Mouse (Mus musculus) limb, embryonic 12.5 days (tissue): ENCODE measurements around the gene Lmx1a. TPM values are rescaled to one million over a fixed set of nuclear protein-coding genes. Genes with fewer than 3 reads are reported as not detected.

Experiments used
- ATAC-seq: fragments of 200-750 bp; cut with Nextera tagmentation; 2 replicates; pipeline ENCODE4 v1.8.0; 2017; ENCODE audit warnings: low read depth, moderate TSS enrichment; ENCODE audit not compliant: insufficient number of reproducible peaks, insufficient read depth, low FRiP score, low TSS enrichment
- H3K27ac ChIP-seq: fragments of 300-500 bp; sonication (generic); 2 replicates; pipeline ENCODE4 v1.5.1; 2016; ENCODE audit warnings: mild to moderate bottlenecking, moderate library complexity
- H3K27me3 ChIP-seq: fragments of 300-500 bp; sonication (generic); 2 replicates; pipeline ENCODE4 v1.6.1; 2016; ENCODE audit warnings: mild to moderate bottlenecking, moderate library complexity
- H3K36me3 ChIP-seq: fragments of 300-500 bp; sonication (generic); 2 replicates; pipeline ENCODE4 v1.6.1; 2016; ENCODE audit warnings: mild to moderate bottlenecking, moderate library complexity
- H3K4me1 ChIP-seq: fragments of 300-500 bp; sonication (generic); replicated peaks from 2 replicates; pipeline ENCODE4 v1.6.1; 2016
- H3K4me2 ChIP-seq: fragments of 300-500 bp; sonication (generic); 2 replicates; pipeline ENCODE4 v1.6.1; 2016; ENCODE audit warnings: mild to moderate bottlenecking, moderate library complexity
- H3K4me3 ChIP-seq: fragments of 300-500 bp; sonication (generic); replicated peaks from 2 replicates; pipeline ENCODE4 v1.5.1; 2016; ENCODE audit warnings: mild to moderate bottlenecking
- H3K9ac ChIP-seq: fragments of 300-500 bp; sonication (generic); replicated peaks from 2 replicates; pipeline ENCODE4 v1.6.1; 2016; ENCODE audit warnings: mild to moderate bottlenecking, moderate library complexity
- H3K9me3 ChIP-seq: fragments of 300-500 bp; sonication (generic); 2 replicates; pipeline ENCODE4 v1.6.1; 2016; ENCODE audit warnings: mild to moderate bottlenecking, moderate library complexity
- WGBS: fragments of 180-500 bp; shearing (Covaris S2); methylation state at CpG from one replicate; pipeline ENCODE4 v1.1.7; 2016; 5-methylcytosine and 5-hydroxymethylcytosine counted together
- polyA plus RNA-seq: library from polyadenylated mRNA; unstranded; fragments of >200 nt; fragmentation: Nextera tagmentation; extraction: Ambion mirVana; gene quantifications from 2 replicates; pipeline ENCODE4 v1.2.1, GENCODE M21; 2016

Lmx1a gene
- polyA plus RNA-seq, 1 experiment from 2014 or later: 0.88 TPM

DNA sequence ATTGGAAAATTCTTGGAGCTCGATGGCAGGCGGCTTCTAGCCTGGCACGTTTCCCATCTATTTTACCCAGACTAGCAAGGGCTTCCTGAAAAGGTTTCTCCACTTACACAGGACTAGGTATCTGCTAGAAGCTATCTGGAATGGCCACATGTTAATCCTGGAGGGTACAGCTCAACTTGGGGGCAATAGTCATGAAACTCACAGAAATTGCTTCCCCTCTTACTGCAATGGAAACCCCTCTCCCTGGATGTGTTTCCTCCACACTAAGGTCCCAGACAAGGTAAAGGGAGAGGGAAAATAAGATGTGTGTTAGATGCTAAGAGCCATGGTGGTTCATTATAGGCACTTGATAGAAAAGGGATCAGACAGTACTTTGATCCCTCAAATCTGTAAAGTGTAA lies 5.7 kb downstream of the Lmx1a start:
- Histone ChIP-seq H3K27ac (no peak overlapping the region), H3K4me3 (no peak overlapping the region), H3K4me1 (peaks cover 6% of the 10 kb centered on the region), H3K36me3 (no peaks in the 10 kb centered on the region), H3K4me2 (no peak overlapping the region), H3K9me3 (no peaks in the 10 kb centered on the region), H3K9ac (no peak overlapping the region), H3K27me3 (peaks cover 90% of the 10 kb centered on the region)
- 12% methylated on average over 3 of the region's 3 CpGs for WGBS
- no peak for ATAC-seq

GRCm38 (mm10) chr1:167695910-167696459 lies 6.9 kb downstream of the Lmx1a start:
- Histone ChIP-seq H3K4me1 (peaks cover 9% of the 10 kb centered on the region), H3K36me3 (no peaks in the 10 kb centered on the region), H3K9ac (no peak overlapping the region), H3K27me3 (peaks cover 90% of the 10 kb centered on the region), H3K9me3 (no peaks in the 10 kb centered on the region), H3K4me2 (no peak overlapping the region), H3K27ac (no peak overlapping the region), H3K4me3 (no peak overlapping the region)
- WGBS: 32% methylated on average over 11 of the region's 11 CpGs
- ATAC-seq: no peak

GRCm38 (mm10) chr1:167699706-167700105 lies 10.7 kb downstream of the Lmx1a start:
- Histone ChIP-seq H3K9me3 (no peaks in the 10 kb centered on the region), H3K27ac (no peak overlapping the region), H3K9ac (no peak overlapping the region), H3K4me3 (no peak overlapping the region), H3K36me3 (no peaks in the 10 kb centered on the region), H3K4me1 (0 out of 2 replicates have a peak, but pooled peaks cover 3% of the 10 kb centered on the region), H3K27me3 (peaks cover 56% of the 10 kb centered on the region), H3K4me2 (no peak overlapping the region)
- ATAC-seq: no peak
- WGBS: 63% methylated on average over 6 of the region's 6 CpGs

GRCm38 (mm10) chr1:167700221-167700620 lies 11.2 kb downstream of the Lmx1a start:
- WGBS: 23% methylated on average over 7 of the region's 7 CpGs
- H3K27ac ChIP-seq: no peak overlapping the region
- H3K27me3 ChIP-seq: peaks cover 51% of the 10 kb centered on the region
- 0 out of 2 replicates have a peak, but pooled peaks cover 3% of the 10 kb centered on the region for H3K4me1 ChIP-seq
- H3K4me3 ChIP-seq: no peak overlapping the region
- no peak for ATAC-seq
- H3K4me2 ChIP-seq: no peak overlapping the region
- H3K9ac ChIP-seq: no peak overlapping the region
- H3K9me3 ChIP-seq: no peaks in the 10 kb centered on the region
- no peaks in the 10 kb centered on the region for H3K36me3 ChIP-seq

- no peaks in the 10 kb centered on the region for H3K4me1 ChIP-seq
- no peak overlapping the region for H3K4me3 ChIP-seq
- WGBS: 76% methylated on average over 7 of the region's 7 CpGs
Observed at GRCm38 (mm10) chr1:167705527-167705926, 16.5 kb downstream of the Lmx1a start.

DNA sequence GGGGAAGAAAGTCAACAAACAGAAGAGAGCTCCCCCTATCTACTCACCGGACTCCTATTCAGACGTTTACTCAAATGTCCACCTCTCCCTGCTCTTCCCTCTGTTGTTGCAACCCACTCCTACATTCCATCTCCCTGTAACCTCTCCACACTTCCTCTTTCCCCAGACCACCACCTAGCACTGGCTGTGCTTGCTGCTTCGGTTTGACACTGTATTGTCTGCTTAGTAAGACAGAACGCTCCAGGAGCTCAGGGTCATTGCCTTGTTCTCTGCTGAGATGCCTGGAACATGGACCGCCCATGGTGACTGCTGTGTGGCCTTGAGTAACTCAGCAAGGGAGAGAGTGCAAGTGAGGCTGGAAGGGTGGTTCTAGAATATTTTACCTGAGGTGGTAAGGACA lies 19.7 kb downstream of the Lmx1a start:
- no peak overlapping the region for H3K9ac ChIP-seq
- H3K27me3 ChIP-seq: 0 out of 2 replicates have a peak, but pooled peaks cover 3% of the 10 kb centered on the region
- no peak for ATAC-seq
- H3K27ac ChIP-seq: no peak overlapping the region
- H3K4me2 ChIP-seq: no peak overlapping the region
- no peaks in the 10 kb centered on the region for H3K36me3 ChIP-seq
- H3K9me3 ChIP-seq: no peaks in the 10 kb centered on the region
- no peaks in the 10 kb centered on the region for H3K4me1 ChIP-seq
- WGBS: 69% methylated on average over 5 of the region's 5 CpGs
- no peak overlapping the region for H3K4me3 ChIP-seq

More at GRCm38 (mm10) chr1:167705527-167705926, 16.5 kb downstream of the Lmx1a start:
- Histone ChIP-seq H3K27ac (no peak overlapping the region), H3K9ac (no peak overlapping the region), H3K36me3 (no peaks in the 10 kb centered on the region), H3K9me3 (no peaks in the 10 kb centered on the region), H3K27me3 (peaks cover 3% of the 10 kb centered on the region), H3K4me2 (no peak overlapping the region)
- no peak for ATAC-seq

DNA sequence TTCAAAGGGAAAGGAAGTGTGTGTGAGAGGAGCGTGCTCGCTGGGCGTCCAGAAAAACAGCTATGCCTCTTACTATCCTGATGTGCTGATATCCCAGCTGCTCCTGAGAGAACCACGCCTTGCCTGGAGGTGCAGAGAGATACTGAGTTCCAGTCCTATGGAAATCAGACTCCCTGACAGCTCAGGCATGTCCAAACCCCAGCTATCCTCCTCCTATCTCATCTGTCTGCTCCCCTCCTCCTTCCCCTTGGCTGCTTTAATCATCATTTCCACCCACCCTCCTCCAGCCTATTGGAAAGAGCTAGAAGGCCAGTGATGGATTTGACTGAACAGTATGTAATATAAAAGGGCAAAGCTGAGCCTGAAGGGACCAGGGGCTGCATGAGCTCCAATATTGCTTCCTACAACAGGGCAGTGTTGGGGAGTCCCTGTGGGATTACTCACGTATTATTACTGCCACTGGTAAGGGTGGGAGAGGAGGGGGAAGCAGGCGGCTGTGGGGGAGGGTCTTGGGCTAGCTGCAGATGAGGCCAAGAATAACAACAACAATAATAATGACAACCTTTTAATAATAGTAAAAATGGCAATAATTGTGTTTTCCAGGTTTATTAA lies 26.8 kb downstream of the Lmx1a start:
- H3K9me3 ChIP-seq: no peaks in the 10 kb centered on the region
- H3K4me3 ChIP-seq: no peak overlapping the region
- H3K9ac ChIP-seq: no peak overlapping the region
- H3K27ac ChIP-seq: no peak overlapping the region
- H3K4me2 ChIP-seq: no peak overlapping the region
- 0 out of 2 replicates have a peak, but pooled peaks cover 8% of the 10 kb centered on the region for H3K27me3 ChIP-seq
- WGBS: 60% methylated on average over 6 of the region's 6 CpGs
- H3K4me1 ChIP-seq: peaks cover 11% of the 10 kb centered on the region
- no peak for ATAC-seq
- H3K36me3 ChIP-seq: no peaks in the 10 kb centered on the region

- Histone ChIP-seq H3K9me3 (no peaks in the 10 kb centered on the region), H3K4me1 (peaks cover 4% of the 10 kb centered on the region; the same call in 1 of the 2 replicates), H3K27me3 (peaks cover 23% of the 10 kb centered on the region), H3K4me3 (no peak overlapping the region), H3K4me2 (no peak overlapping the region), H3K36me3 (no peaks in the 10 kb centered on the region), H3K27ac (no peak overlapping the region), H3K9ac (no peak overlapping the region)
- WGBS: under 1% methylated on average over 6 of the region's 6 CpGs
- ATAC-seq: no peak
Observed at GRCm38 (mm10) chr1:167734471-167734870, 45.4 kb downstream of the Lmx1a start.

DNA sequence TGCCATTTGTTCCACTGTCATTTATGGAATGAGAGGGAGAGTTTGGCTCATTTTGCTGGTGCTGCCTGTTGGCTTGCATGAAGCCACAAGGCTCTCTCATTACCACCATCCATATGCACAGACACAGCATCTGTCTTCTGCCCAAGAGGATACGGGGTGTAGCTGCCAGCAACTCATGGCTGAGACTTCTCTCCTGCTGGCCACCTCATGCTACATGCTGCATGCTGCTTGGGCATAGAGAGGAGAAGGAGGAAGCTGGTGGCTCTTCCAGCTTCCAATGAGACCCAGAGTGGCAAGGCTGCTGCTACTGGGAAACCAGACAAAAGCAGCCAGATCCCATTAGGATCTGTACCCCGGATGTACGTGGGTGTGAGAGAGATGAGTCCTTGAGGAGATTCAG lies 47.8 kb downstream of the Lmx1a start:
- Histone ChIP-seq H3K4me1 (peaks cover 4% of the 10 kb centered on the region; the same call in 1 of the 2 replicates), H3K4me3 (no peak overlapping the region), H3K9me3 (no peaks in the 10 kb centered on the region), H3K9ac (no peak overlapping the region), H3K4me2 (no peak overlapping the region), H3K27ac (no peak overlapping the region), H3K36me3 (no peaks in the 10 kb centered on the region), H3K27me3 (peaks cover 18% of the 10 kb centered on the region)
- no peak for ATAC-seq
- 82% methylated on average over 3 of the region's 3 CpGs for WGBS

GRCm38 (mm10) chr1:167739286-167739685 lies 50.2 kb downstream of the Lmx1a start:
- Histone ChIP-seq H3K9ac (no peak overlapping the region), H3K4me2 (no peak overlapping the region), H3K27ac (no peak overlapping the region), H3K36me3 (no peaks in the 10 kb centered on the region), H3K9me3 (no peaks in the 10 kb centered on the region), H3K4me3 (no peak overlapping the region), H3K27me3 (peaks cover 9% of the 10 kb centered on the region), H3K4me1 (peaks cover 2% of the 10 kb centered on the region; the same call in 1 of the 2 replicates)
- no peak for ATAC-seq
- WGBS: 87% methylated on average over 7 of the region's 7 CpGs

GRCm38 (mm10) chr1:167746676-167747075 lies 57.6 kb downstream of the Lmx1a start:
- 43% methylated on average over 6 of the region's 6 CpGs for WGBS
- Histone ChIP-seq H3K4me1 (no peaks in the 10 kb centered on the region), H3K4me2 (no peak overlapping the region), H3K36me3 (no peaks in the 10 kb centered on the region), H3K9me3 (no peaks in the 10 kb centered on the region), H3K4me3 (no peak overlapping the region), H3K27me3 (peaks cover 3% of the 10 kb centered on the region; the same call in 1 of the 2 replicates), H3K27ac (no peak overlapping the region), H3K9ac (no peak overlapping the region)
- no peak for ATAC-seq

DNA sequence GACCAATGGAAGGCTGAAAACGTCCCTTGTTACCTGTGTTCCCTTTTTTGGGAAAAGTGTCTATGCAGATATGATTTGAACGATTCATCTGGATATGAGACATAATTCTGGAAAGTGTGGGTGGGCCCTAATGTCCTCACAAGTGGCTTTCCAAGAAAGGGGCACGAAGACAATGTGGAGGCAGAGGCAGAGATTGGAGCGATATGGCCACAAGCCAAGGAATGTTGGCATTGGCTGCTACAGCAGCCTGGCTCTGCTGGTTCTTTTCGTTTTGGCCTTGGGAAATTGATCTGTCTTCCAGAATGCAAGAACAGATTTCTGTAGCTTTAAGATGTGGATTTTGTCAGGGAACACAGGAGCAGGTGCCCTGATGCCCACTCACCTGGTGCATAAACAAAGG lies 63.6 kb downstream of the Lmx1a start:
- H3K27ac ChIP-seq: no peak overlapping the region
- H3K4me2 ChIP-seq: no peak overlapping the region
- H3K36me3 ChIP-seq: no peaks in the 10 kb centered on the region
- H3K4me1 ChIP-seq: peaks cover 20% of the 10 kb centered on the region
- no peak overlapping the region for H3K9ac ChIP-seq
- H3K4me3 ChIP-seq: no peak overlapping the region
- WGBS: 85% methylated on average over 5 of the region's 5 CpGs
- no peaks in the 10 kb centered on the region for H3K9me3 ChIP-seq
- ATAC-seq: no peak
- peaks cover 15% of the 10 kb centered on the region; the same call in 1 of the 2 replicates for H3K27me3 ChIP-seq
